Mouse (Mus musculus): ENCODE measurements around the gene Tmem104.

Tmem104 gene

DNA sequence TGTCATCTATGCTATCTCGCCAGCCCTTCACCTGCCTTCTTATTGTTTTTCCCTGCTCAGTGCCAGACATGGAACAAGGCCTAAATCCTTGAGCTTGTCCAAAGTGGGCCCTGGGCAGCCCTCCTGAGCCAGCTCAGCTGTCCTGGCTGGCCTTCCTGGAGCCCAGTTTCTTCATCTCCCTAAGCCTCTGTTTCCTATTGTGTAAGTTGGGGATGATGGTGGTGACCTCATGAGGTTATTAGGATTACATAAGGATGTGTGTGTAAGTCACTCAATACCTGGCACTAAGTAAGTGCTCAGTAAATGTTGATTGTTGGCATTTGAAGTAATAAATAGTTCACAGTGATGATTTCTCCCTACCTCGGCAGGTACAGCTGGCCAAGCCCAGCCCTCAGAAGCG lies 20.5 kb upstream of the Tmem104 start:
- DNase-seq (ENCODE audit: low spot score in 2 of 2), result no peak

DNA sequence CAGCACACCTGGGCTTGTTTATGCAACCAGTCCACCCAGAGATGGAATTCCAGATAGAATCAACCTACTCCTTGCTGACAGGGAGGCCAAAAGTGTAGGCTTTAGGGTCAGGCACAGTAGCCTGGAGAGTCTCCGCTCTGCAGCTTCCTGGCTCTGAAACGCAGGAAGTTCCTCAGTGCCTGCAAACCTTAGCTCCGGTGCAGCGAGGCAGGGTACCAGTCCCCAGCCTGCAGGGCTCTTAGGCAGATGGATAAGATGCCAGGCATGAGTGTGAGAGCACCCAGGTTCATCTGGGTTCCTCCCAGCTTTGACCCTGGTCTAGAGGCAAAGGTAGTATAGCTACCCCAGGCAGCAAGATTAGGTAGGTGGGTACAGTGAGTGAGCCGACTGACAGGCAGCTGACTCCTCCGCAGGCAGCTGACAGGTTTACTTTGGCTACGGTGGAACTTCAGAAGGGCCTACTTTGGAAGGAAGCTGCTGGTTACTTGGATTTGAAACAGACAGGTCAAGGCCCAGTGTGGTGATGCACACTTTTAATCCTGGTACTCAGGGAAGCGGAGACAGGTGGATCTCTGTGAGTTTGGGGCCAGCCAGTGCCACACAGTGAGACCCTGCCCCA lies 19.5 kb upstream of the Tmem104 start:
- no peak for DNase-seq (ENCODE audit: low spot score in 2 of 2)

DNA sequence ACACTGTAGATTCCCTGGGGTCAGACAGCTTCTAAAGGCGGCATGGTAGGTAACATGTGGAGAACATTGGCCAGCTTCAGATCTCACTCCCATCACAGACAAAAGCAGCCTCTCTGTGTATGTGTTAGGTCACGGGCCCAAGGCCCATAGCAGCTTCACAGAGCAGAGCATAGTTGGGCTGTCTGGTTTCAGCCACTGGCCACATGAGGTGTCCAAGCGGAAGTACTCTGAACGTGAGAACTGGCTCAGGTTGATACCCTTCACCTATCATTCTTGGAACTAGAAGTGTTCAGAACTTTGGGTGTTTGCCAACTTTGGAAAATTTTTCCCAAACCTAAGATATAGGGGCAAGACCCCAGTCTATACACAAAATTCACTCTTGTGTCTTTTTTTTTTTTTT lies 17.9 kb upstream of the Tmem104 start:
- no peak for DNase-seq (ENCODE audit: low spot score in 2 of 2)

DNA sequence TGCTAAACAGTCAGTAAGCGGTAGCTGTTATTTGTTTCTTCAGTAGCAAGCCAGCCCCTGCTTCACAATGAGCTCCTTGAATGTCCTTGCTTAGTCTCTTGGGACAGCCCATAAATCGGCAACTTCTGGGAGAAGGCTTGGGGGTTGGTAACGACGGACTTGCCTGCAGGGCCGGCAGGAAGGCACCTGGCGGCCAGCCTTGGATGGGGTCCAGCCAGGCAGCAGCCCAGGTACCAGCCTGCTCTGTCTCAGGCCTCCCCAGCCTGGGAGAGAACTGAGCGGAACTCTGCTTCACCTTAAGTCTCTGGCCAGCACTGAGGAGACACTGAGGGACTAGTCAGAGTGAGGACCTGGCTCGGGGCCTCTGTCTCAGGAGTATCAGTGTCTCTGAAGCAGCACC lies 16.2 kb upstream of the Tmem104 start:
- DNase-seq (ENCODE audit: low spot score in 2 of 2), result no peak

DNA sequence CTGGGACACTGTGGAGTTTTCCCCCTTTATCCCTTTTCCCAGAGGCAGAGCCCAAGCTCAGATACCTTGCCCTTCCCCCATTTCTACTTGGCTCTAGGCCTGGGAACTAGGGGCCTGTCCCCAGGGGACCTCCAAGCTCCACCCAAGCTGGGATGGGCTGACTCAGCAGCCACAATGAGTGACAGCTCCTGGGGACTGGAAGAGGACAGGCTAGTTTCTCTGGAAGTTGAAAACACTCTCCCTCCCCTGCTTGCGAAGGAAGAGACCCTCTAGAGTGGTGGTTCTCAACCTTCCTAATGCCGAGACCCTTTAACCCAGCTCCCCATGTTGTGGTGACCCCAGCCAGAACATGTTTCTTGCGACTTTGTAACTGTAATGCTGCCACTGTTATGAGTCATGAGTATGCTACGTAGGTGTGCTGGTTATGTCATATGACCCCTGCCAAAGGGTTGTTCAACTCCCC lies 14.4 kb upstream of the Tmem104 start:
- DNase-seq (ENCODE audit: low spot score in 2 of 2), result no peak

DNA sequence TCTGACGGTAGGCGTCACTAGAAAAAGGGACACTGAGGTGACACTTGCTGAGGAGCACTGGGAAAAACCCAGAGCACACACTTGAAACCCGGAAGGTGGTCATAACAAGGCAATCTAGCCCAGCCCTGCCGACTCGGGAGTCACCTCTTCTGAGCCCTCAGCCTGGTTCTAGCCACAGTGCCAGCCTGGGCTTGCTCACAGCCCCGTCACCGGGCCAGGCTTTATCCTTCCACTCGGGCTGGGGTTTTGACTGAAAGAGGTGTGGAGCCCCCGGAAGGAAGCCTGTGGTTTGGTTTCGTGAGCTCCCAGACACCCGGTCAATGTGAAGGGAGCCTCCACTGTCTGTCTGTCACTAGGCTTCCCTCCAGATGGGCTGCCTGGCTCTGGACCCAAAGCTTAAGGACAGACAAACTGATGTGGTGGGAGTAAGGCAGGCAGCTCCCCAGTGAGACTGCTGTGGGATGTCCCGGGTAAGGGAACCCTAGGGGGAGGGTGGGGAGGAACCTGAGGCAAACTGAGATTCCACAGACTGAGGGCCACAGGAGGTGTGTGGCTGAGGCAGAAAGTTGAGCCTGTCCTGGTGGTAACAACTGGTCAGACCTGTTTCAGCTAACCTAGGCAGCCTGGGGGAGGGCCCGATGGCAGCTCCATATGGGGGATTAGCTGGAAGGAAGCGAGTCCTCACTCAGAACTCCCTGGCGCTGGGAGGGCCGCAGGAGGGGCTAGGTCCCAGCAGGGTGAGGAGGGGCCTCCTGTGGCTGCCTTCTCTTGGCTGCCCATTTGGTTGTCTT lies 13.5 kb upstream of the Tmem104 start:
- peak in 1 of 2 experiments; percentile 43 for DNase-seq (ENCODE audit: low spot score in 2 of 2)

DNA sequence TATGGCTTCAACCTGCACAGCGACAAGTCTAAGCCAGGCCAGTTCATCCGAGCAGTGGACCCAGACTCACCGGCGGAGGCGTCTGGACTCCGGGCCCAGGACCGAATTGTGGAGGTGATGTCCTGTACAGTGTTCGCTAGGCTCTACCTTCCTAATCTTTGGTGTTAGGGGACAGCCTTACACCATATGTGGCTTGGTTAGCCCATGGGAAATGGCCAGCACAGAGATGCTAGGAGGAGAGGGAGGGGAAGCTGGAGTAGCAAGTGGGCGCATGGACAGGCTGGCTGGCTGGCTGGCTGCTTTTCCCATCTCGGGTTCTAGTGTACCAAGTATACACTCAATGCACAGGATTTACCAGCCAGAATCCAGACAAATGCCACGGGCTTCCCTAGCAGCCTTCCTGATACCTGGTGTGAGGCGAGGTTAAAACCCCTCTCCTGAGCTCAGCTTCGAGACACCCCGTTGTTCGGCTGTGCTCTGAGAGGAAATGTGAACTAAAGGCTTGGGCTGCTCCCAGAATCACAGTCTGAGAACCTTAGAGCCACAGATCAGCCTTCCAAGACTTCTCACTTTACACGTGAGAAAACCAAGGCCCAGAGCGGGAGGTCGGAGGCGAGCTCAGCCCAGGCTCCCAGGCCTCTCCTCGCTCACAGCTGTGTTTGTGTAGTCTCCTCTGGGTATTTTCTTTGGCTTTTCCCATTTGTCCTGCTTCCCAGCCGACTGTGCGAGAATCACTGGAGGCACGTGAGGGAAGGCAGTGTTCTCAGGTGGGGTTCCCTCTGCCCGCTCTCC lies 10.7 kb upstream of the Tmem104 start:
- no peak for DNase-seq (ENCODE audit: low spot score in 2 of 2)

DNA sequence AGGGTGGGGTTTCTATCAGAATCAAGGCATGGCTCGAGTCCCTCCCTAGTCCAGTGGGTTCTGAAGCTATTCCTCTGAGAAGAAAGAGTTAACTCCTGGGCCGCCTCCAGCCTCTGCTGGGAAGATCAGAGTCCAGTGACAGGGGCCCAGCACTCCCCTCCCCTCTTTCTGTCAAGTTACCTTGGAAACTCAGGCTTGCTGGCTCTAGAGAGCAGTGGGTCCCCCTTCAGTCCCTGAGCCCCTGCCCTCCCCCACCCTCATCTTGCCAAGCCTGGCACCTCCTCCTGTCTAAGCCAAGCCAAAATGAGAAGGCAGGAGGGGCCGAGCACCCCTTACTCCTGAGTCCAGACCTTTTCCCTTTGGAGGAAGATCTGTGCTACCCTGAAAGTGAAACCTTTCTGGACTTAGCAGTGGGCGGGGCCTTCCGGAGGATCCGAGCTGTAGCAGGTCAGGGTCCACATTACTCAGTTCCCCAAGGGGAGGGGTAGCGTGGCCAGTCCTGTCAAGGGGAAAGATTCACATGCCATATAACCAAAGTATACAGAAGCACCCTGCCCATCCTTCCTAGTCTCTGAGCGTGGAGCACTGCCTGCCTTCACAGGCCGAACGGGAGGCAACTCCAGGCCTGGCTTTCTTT lies 9.6 kb upstream of the Tmem104 start:
- DNase-seq (ENCODE audit: low spot score in 2 of 2), result no peak

DNA sequence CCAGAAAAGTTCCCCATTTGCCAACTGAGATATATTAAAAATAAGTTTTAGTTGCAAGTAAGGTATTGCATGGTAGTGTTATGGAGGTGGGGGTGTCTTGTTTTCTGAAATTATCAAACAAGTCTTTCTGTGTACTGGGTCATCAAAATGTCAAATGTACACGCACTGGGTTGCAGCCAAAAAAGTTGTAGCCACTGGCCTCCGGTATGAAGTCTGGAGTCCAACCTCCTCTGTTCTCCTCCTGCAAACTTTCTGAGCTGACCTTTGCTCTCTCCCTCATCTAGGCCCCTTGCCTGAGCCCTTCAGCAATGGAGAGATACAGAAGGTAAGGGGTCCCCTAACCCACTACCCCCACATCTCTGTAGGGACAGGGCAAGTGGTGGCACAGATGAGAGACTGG lies 8.5 kb upstream of the Tmem104 start:
- DNase-seq (ENCODE audit: low spot score in 2 of 2), result no peak

DNA sequence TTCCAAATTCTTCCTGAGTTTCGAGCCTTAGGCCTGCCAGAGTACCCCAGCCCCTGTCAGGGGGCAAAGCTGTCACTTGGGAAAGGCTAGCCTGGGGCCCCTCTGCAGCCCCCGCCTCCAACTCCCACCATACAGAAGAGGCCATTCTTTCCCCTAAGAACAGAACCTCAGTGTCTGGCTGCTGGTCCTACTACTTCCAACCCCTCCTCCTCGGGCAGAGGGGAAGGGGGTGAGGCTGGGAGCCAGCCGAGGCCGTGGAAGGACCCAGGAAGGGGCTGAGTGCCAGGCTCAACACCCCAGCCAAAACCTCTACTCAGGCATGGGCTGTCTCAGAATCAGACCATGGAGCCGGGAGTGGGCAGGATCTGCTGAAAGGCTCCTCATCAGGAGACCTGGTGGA lies 8.1 kb upstream of the Tmem104 start:
- no peak for DNase-seq (ENCODE audit: low spot score in 2 of 2)

DNA sequence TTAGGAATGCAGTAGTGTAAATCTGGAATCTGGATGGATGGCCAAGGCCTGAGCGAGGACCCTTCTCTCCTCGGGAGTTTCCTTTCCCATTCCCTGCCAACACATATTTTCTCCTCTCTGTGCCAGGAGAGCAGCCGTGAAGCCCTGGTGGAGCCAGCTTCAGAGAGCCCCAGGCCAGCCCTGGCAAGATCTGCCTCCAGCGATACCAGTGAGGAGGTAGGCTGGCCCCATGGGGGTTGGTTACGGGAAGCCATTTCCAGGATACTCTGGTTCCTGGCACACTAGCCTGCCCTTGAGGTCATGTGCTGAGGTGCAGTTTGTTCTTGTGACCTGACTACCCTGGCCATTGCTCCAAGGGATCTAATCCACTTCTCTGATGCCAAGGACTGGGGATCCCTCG lies 7.4 kb upstream of the Tmem104 start:
- no peak for DNase-seq (ENCODE audit: low spot score in 2 of 2)

DNA sequence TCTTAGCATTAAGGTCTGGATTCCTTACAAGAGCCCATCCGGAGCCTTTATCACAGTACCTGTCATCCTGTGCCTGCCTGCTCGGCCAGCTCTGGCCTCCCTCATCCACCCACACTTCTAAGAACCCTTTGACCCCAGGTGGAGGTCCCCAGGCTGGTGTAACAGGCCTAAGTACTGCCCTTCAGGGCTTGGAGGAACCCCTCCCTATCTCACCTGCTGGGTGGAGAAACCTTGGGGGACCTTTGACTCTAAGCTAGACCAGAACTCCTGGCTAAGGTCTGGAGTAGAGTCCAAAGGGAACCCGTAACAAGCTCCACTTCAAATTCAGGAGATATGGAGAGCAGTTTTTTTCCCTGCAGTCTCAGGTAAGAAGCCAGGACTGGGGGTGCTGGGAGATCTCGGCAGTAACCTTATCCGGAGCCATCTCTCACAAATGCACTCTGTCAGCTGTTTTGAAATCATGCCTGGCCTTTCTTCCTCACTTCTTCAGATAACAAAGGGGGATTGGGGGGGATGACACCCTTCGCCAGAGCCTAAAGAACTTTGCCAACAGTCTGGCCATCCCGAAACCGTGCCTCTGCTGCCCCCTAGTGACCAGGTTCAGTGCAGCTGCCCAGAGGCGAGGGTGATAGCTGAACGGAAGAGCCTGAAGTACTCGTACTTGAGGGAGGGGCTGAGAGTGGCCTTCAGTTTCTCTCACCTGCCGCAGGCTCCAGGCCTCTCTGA lies 5.2 kb upstream of the Tmem104 start:
- peak; percentile 75 to 80 for DNase-seq (ENCODE audit: low spot score in 2 of 2)

DNA sequence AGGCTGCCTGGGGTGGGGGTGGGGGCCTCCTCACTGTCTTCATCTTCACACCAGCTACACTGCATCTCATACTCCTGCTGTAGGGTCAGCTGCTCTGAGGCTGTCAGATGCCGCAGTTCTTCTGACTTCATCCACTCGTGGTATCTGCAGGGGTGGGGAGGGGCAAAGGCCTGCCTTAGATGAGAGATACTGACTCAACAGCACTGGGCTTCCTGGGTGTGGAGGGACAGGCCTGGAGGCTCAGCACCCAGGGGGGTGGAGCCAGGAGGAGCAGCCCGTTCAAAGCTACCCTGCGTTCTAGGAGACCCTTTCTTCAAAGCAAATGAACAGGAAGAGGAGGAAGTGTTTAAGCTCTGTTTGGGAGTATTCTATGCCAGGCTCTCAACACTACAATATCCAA lies 2.3 kb upstream of the Tmem104 start:
- no peak for DNase-seq (ENCODE audit: low spot score in 2 of 2)

DNA sequence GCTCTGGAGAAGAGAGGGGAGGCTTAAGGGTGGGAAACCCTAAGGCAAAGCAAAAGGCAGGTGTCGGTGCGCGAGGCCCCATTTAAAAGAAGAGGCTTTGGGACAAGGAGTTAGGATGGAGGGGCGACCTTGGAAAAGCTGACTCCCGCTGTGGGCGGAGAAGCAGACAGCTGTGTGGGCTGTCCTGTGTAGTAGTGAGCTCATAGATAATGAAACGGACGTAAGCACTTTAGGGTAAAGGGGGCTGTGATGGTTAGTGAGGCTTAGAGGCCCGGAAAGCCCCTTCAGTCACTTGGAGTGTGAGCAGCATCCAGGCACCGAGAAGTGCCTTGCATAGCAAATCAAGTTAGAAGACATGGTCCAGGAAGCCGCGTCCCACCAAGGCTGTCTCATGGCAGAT lies 406 bp downstream of the Tmem104 start, which contains the start of gene Nat9:
Gene Nat9, minus strand, starts transcription at position 167 of the 400 bp plus-strand sequence.
- DNase-seq (ENCODE audit: low spot score in 2 of 2), result no peak

DNA sequence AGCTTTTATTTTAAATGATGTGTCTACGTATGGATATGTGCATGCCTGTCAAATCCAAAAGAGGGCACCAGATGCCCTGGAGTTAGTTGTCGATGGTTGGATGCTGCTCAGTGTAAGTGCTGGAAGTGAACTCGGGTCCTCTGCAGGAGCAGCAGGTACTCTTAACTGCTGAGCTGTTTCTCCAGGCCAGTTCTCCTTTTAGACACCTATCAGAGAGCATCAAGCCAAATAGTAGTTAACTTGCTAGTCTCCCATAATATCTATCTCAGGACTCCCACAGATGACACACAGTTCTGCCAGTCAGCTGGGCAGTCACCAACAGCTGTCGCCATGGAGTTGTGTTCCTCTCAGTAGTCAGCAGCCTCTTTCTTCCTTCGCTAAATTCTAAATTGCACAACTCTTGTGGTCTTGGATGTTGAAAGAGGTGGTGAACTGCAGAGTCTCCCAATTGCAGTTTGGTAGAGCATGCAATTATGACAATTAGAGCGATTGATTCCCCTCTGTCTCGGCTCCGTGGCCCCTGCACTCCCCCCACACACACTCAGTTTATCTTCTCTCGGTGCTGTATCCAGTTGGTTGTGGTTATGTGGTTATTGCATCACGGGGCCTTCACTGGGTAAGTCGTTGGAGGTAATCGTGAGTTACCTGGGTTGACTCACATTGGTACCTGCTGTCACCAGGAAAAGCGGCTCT lies 1.4 kb downstream of the Tmem104 start:
- no peak for DNase-seq (ENCODE audit: low spot score in 2 of 2)

DNA sequence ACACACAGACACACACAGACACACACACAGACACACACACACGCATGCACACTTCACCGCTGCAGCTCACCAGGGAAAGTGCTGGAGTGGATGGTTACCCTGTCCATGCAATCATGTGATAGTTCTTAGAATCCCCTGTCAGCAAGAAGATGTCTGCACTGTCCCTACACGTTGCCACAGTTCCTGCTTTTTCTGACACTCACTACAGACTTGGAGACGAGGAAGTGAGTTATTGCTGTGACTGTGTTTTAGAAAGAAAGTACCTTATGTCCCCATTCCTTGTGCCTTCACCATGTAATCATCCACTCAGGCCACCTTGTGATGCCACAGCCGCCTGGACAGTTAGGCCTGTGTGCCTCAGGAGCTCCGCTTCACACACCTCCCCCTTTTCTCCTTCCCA lies 2.0 kb downstream of the Tmem104 start:
- no peak for DNase-seq (ENCODE audit: low spot score in 2 of 2)

DNA sequence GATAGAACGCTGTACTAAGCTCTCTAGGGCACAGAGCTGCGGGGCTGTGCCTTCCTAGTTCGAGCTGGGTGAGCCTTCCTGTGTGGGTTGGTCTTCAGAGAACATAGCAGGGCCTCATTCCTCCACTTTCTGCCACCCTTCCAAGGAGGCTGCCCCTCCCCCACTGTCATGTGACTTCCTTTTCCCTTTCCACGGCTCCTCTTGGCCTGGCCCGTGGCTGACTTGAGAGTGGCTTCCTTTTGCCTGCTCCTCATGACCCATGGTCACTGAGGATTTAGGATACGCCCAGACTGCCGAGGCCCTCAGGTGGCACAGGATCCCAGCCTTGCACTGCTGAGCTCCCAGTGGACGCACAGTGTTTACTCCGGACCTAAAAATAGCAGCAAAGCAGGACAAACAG lies 4.9 kb downstream of the Tmem104 start:
- no peak for DNase-seq (ENCODE audit: low spot score in 2 of 2)

DNA sequence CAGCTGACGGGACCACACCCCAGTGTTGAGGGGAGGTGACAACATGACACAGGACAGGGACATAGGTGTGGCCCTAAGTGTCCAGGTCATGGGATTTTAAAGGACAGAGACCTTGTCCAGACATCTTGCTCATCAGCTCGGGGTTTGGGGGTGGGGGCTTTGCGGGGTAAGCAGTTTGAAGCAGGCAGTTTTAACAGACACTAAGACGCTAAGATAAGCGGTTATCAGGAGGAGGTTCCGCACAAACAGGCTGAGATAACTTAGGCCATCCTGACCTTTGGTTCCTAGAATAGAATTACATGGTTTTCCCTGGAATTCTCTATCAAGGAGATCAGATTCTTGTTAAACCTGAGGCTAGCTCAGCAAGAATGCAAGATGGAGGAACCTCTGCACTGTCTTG lies 7.4 kb downstream of the Tmem104 start:
- no peak for DNase-seq (ENCODE audit: low spot score in 2 of 2)

DNA sequence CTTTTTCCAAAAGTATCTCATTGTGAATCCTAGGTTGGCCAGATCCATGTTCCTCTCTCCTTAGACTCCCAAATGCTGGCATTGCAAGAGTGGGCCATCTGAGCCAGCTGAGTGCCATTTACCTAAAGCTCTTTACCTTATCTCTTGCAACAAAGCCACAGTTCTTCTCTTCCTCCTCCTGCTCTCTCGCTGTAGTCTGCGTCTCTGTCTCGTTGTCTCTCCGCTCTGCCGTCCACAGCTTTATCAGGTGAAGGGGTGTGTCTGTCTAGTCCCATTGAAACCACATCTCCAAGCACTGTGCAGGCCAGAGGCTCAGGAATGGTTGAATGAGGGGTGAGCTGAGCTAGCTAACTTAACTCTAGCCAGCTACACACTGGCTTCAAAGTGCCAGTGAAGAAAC lies 8.6 kb downstream of the Tmem104 start:
- no peak for DNase-seq (ENCODE audit: low spot score in 2 of 2)

DNA sequence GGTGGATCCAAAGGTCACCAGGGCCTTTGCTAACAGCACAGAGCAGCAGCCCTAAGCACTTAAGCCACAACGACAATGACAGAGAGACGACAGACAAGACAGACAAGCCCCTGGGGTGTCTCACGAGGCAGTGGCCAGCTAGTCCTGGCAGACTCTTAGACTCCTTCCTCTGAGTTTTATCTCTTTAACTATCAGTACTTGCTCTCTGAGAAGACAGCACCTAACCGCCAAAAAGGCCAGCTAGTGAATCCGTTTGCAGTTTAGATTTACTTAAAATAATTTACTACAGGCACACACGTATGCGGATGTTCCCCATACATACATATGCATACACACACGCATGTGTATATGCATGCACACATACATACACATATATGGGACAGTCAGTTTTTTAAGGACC lies 10.3 kb downstream of the Tmem104 start:
- no peak for DNase-seq (ENCODE audit: low spot score in 2 of 2)

DNA sequence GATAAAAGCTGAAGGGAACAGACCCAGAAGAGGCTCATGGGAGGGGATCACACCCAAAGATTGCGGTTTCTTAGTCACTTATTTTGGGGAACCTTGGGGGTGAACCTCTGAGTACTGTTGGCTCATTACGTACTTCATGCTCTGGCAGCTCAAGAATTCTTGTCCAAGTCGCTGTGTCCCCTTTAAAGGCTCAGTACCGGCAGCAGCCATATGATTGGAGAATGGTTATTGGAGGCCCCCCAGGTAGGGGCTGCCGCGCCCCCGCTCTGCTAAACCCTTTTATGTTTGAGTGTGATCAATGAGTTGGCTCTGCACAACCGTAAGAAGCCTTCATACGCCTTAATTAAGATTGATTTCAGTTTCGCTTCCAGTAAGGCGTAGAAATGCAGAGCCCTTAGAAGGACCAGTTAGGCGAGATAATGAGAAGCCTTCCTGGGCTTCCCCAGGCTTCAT lies 11.7 kb downstream of the Tmem104 start:
- no peak for DNase-seq (ENCODE audit: low spot score in 2 of 2)

All from spleen, postnatal 36 days (tissue).